Mouse (Mus musculus): Measurements from ENCODE around the gene Sox1. TPM values are rescaled to one million over a fixed set of nuclear protein-coding genes. Genes with fewer than 3 reads are reported as not detected.

The Sox1 gene
- polyA plus RNA-seq, 2 experiments, result not detected

DNA sequence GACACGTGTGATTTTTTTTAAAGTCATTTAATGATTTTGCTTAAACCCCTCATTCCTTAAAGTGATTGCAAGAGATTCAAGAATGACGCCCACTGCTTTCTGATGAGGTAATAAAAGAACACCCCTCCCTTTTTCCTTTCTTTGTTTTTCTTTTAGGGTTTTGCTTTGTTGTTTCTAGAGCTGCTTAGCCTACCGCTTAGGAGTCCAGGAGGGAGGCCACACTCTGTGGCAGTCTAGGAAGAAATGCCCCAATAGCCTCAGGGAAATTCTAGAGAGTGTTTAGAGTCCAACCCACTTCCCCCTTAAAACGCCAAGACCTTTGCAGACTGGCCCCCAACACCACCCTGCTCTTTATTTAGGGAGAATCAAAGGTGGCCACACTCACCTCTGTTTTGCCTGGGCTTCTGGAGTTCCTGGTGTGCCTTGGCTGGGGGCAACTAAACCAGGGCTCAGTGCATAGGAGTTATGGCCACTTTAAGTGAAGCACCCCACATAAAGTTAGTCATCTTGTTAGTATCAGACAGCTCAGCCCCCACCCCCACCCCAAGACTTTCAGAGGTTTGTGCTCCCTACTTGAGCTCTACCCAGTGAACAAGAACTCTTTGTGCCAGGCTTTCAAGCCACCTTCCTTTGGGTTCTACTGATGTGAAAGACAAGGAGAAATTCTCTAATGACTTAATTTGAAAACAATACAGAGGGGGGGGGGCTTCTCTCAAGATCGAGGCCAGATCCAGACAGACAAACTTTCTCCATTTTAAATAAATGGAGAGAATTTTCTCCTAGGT, 4.5 kb downstream of the Sox1 start:
- H3K27me3 ChIP-seq (ENCODE audit: control insufficient read depth, insufficient read depth, low read length), result peaks cover 93% of the 10 kb centered on the region
- H3K27ac ChIP-seq, result no peak overlapping the region
- ATAC-seq (ENCODE audit: insufficient read depth) (no peak), DNase-seq (ENCODE audit: low read depth in 3 of 3, low spot score in 3 of 3) (no peak)
- no peaks in the 10 kb centered on the region for H3K36me3 ChIP-seq (replicated peaks; ENCODE audit: control insufficient read depth, insufficient read depth, low read depth)
- no peak overlapping the region for H3K9ac ChIP-seq (replicated peaks)
- no peak overlapping the region for H3K4me2 ChIP-seq (ENCODE audit: low read depth)
- TF ChIP-seq EP300 (IDR thresholded peaks at IDR 0.05; ENCODE audit: low read depth) (no peak), CTCF (IDR thresholded peaks at IDR 0.05; ENCODE audit: low read depth) (no peak)
- no peaks in the 10 kb centered on the region for H3K4me1 ChIP-seq (replicated peaks; ENCODE audit: control insufficient read depth in 2 of 2, insufficient read depth in 2 of 2, low read length in 1 of 2)
- WGBS (ENCODE audit: insufficient replicate concordance), result 3% methylated on average over 5 of the region's 5 CpGs
- no peaks in the 10 kb centered on the region for H3K9me3 ChIP-seq (ENCODE audit: control insufficient read depth, low read length)
- H3K4me3 ChIP-seq (ENCODE audit: insufficient read depth in 1 of 2, low read depth in 2 of 2, low read length in 2 of 2), result no peak overlapping the region

GRCm38 (mm10) chr8:12400611-12401390, 5.7 kb downstream of the Sox1 start:
- Histone ChIP-seq H3K4me1 (replicated peaks; ENCODE audit: control insufficient read depth in 2 of 2, insufficient read depth in 2 of 2, low read length in 1 of 2) (no peaks in the 10 kb centered on the region), H3K27ac (no peak overlapping the region), H3K36me3 (replicated peaks; ENCODE audit: control insufficient read depth, insufficient read depth, low read depth) (no peaks in the 10 kb centered on the region), H3K4me3 (ENCODE audit: insufficient read depth in 1 of 2, low read depth in 2 of 2, low read length in 2 of 2) (no peak overlapping the region), H3K27me3 (ENCODE audit: control insufficient read depth, insufficient read depth, low read length) (peaks cover 88% of the 10 kb centered on the region), H3K9ac (replicated peaks) (no peak overlapping the region), H3K4me2 (ENCODE audit: low read depth) (no peak overlapping the region), H3K9me3 (ENCODE audit: control insufficient read depth, low read length) (no peaks in the 10 kb centered on the region)
- 1% methylated on average over 37 of the region's 44 CpGs for WGBS (ENCODE audit: insufficient replicate concordance)
- DNase-seq (ENCODE audit: low read depth in 3 of 3, low spot score in 3 of 3), result no peak
- ATAC-seq (ENCODE audit: insufficient read depth), result no peak
- TF ChIP-seq EP300 (IDR thresholded peaks at IDR 0.05; ENCODE audit: low read depth) (no peak), CTCF (IDR thresholded peaks at IDR 0.05; ENCODE audit: low read depth) (no peak)

GRCm38 (mm10) chr8:12401391-12402270, 6.5 kb downstream of the Sox1 start:
- no peak for TF ChIP-seq EP300 (IDR thresholded peaks at IDR 0.05; ENCODE audit: low read depth)
- no peak for TF ChIP-seq CTCF (IDR thresholded peaks at IDR 0.05; ENCODE audit: low read depth)
- H3K27me3 ChIP-seq (ENCODE audit: control insufficient read depth, insufficient read depth, low read length), result peaks cover 87% of the 10 kb centered on the region
- no peaks in the 10 kb centered on the region for H3K4me1 ChIP-seq (replicated peaks; ENCODE audit: control insufficient read depth in 2 of 2, insufficient read depth in 2 of 2, low read length in 1 of 2)
- H3K36me3 ChIP-seq (replicated peaks; ENCODE audit: control insufficient read depth, insufficient read depth, low read depth), result no peaks in the 10 kb centered on the region
- 2% methylated on average over 35 of the region's 35 CpGs for WGBS (ENCODE audit: insufficient replicate concordance)
- H3K9ac ChIP-seq (replicated peaks), result no peak overlapping the region
- ATAC-seq (ENCODE audit: insufficient read depth) (no peak), DNase-seq (ENCODE audit: low read depth in 3 of 3, low spot score in 3 of 3) (no peak)
- H3K27ac ChIP-seq, result no peak overlapping the region
- no peak overlapping the region for H3K4me2 ChIP-seq (ENCODE audit: low read depth)
- no peaks in the 10 kb centered on the region for H3K9me3 ChIP-seq (ENCODE audit: control insufficient read depth, low read length)
- H3K4me3 ChIP-seq (ENCODE audit: insufficient read depth in 1 of 2, low read depth in 2 of 2, low read length in 2 of 2), result no peak overlapping the region

DNA sequence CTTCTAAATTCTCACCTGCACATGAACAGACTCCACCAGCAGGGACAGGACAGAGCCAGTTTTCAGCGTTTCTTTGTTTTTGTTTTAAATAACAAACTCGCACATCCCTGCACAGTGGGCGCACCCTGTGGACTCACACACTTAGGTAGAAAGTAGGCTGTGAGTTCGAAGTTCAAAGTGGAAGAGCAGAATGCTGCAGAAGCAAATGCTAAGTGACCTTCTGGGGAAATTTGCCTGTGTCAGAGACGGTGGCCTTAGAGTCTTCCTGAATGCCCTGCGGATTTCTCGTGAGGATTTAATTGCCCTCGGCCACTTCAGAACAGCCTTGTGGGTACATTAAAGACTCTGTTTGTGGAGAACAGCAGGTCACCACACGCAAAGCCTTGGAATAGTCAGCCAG, 7.6 kb downstream of the Sox1 start:
- ATAC-seq (ENCODE audit: insufficient read depth) (no peak), DNase-seq (ENCODE audit: low read depth in 3 of 3, low spot score in 3 of 3) (no peak)
- Histone ChIP-seq H3K4me2 (ENCODE audit: low read depth) (no peak overlapping the region), H3K36me3 (replicated peaks; ENCODE audit: control insufficient read depth, insufficient read depth, low read depth) (no peaks in the 10 kb centered on the region), H3K4me3 (ENCODE audit: insufficient read depth in 1 of 2, low read depth in 2 of 2, low read length in 2 of 2) (no peak overlapping the region), H3K27me3 (ENCODE audit: control insufficient read depth, insufficient read depth, low read length) (peaks cover 80% of the 10 kb centered on the region), H3K9me3 (ENCODE audit: control insufficient read depth, low read length) (no peaks in the 10 kb centered on the region), H3K4me1 (replicated peaks; ENCODE audit: control insufficient read depth in 2 of 2, insufficient read depth in 2 of 2, low read length in 1 of 2) (no peaks in the 10 kb centered on the region), H3K27ac (no peak overlapping the region), H3K9ac (replicated peaks) (no peak overlapping the region)
- no peak for TF ChIP-seq CTCF (IDR thresholded peaks at IDR 0.05; ENCODE audit: low read depth)
- no peak for TF ChIP-seq EP300 (IDR thresholded peaks at IDR 0.05; ENCODE audit: low read depth)
- WGBS (ENCODE audit: insufficient replicate concordance), result 5% methylated on average over 9 of the region's 9 CpGs
